Mouse (Mus musculus): Measurements from ENCODE around the gene Ddx47. TPM values are rescaled to one million over a fixed set of nuclear protein-coding genes. Genes with fewer than 3 reads are reported as not detected.

The Ddx47 gene
- polyA plus RNA-seq (2015; fragmentation: Nextera tagmentation; extraction: Ambion mirVana) = 42.6 and 59.3 TPM in 2 replicates

DNA sequence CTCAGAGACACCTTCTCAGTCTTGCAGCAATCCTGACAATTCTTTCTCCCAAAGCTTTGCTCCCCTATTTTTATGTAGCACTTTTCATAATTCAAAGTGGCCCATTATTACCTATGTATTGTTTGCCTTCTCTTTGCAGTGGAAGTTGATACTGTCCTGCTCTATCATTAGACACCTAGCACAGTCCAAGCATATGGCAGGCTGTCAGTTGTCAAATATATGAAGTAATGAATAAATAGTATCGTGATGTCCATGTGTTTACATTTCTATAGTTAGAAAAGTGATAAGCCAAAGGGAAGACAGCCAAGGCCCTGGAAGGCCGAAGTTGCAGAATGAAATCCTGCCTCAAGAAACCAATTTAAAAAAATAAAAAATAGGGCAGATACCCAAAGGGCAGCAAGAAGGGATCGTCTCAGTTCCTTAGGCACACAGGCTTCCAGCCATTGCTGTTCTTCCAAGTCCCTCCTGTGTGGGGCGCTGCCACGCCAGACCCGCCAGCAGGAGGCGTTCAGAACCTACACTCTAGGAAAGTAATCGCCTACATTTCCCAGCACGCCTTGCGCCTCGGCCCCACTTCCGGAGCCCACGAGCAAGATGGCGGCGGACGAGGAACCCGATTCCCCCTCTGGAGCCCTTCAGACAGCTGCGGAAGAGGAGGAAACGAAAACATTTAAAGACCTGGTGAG, at the start of gene Ddx47:
Gene Ddx47, plus strand, starts transcription at position 565 of the 686 bp plus-strand sequence.

GRCm38 (mm10) chr6:134981231-134982062, 30.0 kb upstream of the Ddx47 start, which contains the start of gene Apold1:
TSS of gene Apold1 (plus strand) at chr6:134981718.

DNA sequence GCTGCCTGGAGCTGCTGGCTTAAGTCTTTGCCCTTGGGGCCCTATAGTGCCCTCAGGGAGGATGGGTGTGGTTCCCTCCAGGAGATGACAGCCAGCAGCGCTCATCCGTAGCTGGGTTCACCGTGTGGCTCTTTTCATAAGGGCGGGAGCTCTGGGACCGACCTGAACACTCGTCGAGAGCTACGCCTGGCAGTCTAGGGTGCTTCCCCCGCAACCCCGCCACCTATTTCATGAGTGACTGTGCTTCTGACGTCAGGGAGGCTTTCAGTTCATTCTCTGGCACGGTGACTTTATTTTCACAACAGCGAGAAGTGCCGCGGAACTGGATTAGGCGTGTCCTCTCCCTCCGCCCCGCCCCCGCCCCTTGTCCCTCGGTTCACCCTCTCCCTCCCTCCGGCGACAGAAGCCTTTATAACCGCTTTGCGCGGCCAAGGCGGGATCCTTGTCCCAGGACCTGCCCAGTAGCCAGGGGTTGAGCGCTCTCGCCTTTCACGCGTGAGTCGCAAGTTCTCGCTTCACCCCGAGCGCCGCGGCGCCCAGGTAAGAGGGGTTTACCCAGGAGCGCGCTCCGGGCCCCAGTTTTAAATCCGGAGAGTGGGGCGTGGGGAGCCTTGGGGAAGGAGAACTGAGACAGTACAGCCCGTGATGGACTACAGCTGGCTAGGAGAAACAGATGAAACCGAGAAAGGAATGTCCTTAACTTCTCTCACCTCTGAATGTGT, 54.0 kb downstream of the Ddx47 start, which contains the start of gene Gprc5a:
Gene Gprc5a, plus strand, starts transcription at position 416 of the 722 bp plus-strand sequence.

Other genes with a start within 250 kb of the Ddx47 start
- 8.1 and 10.1 TPM in 2 replicates for gene Dusp16, start 219.0 kb upstream of the Ddx47 start, polyA plus RNA-seq (2015; fragmentation: Nextera tagmentation; extraction: Ambion mirVana)
- 7.1 and 7.8 TPM in 2 replicates for gene Crebl2, start 181.5 kb upstream of the Ddx47 start, polyA plus RNA-seq (2015; fragmentation: Nextera tagmentation; extraction: Ambion mirVana)
- gene Gpr19, start 113.0 kb upstream of the Ddx47 start, polyA plus RNA-seq (2015; fragmentation: Nextera tagmentation; extraction: Ambion mirVana) = 12.9 and 15.5 TPM in 2 replicates
- 15.1 and 15.5 TPM in 2 replicates for gene Cdkn1b, start 91.2 kb upstream of the Ddx47 start, polyA plus RNA-seq (2015; fragmentation: Nextera tagmentation; extraction: Ambion mirVana)
- gene Apold1, start 29.9 kb upstream of the Ddx47 start, polyA plus RNA-seq (2015; fragmentation: Nextera tagmentation; extraction: Ambion mirVana) = 2.4 and 3.5 TPM in 2 replicates
- gene Gprc5a, start 54.0 kb downstream of the Ddx47 start, polyA plus RNA-seq (2015; fragmentation: Nextera tagmentation; extraction: Ambion mirVana) = 4.6 and 5.7 TPM in 2 replicates
- not detected in 2 replicates for gene Gprc5d, start 106.7 kb downstream of the Ddx47 start, polyA plus RNA-seq (2015; fragmentation: Nextera tagmentation; extraction: Ambion mirVana)
- 22.3 and 40.1 TPM in 2 replicates for gene Fam234b, start 186.4 kb downstream of the Ddx47 start, polyA plus RNA-seq (2015; fragmentation: Nextera tagmentation; extraction: Ambion mirVana)
- gene Hebp1, start 186.4 kb downstream of the Ddx47 start, polyA plus RNA-seq (2015; fragmentation: Nextera tagmentation; extraction: Ambion mirVana) = 28.4 and 28.5 TPM in 2 replicates
- 0.30 and 0.76 TPM in 2 replicates for gene Gsg1, start 242.7 kb downstream of the Ddx47 start, polyA plus RNA-seq (2015; fragmentation: Nextera tagmentation; extraction: Ambion mirVana)